Mouse (Mus musculus) left cerebral cortex, postnatal 4 days (tissue): ENCODE results near the gene Ifi35. TPM values are rescaled to one million over a fixed set of nuclear protein-coding genes. Genes with fewer than 3 reads are reported as not detected.
"Not testable (repeated sequence)": the region's sequence is repeated elsewhere in the genome, so short reads cannot be mapped to it uniquely, and the experiment has no call there.

Experiments
- DNase-seq: peaks from one replicate; pipeline ENCODE4 v3.0.0-alpha.2; 2022
- intact Hi-C: fragments of 180-260 bp; cut with DNase I; formaldehyde crosslinking; loops from one replicate; pipeline ENCODE4 v1.15.1; 2025
- total RNA-seq, 2 experiments: library from RNA; stranded (reverse); gene quantifications; 2 replicates each; pipeline ENCODE4 v1.2.3; 2021

Ifi35 gene
- total RNA-seq, 2 experiments from 2014 or later, result 0.84 to 1.4 TPM

DNA sequence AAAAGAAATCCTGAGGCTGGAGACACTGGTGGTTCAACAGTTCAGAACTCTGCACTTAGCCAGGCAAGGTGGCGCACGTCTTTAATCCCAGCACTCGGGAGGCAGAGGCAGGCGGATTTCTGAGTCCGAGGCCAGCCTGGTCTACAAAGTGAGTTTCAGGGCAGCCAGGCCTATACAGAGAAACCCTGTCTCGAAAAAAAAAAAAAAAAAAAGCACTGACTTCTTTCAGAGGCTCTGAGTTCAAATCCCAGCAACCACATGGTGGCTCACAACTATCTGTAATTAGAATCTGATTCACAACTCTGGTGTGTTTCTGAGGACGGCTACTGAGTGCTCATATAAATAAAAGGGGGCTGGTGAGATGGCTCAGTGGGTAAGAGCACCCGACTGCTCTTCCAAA is 1.3 kb upstream of the Ifi35 start:
- DNase-seq, intact Hi-C loops: not testable (repeated sequence)

DNA sequence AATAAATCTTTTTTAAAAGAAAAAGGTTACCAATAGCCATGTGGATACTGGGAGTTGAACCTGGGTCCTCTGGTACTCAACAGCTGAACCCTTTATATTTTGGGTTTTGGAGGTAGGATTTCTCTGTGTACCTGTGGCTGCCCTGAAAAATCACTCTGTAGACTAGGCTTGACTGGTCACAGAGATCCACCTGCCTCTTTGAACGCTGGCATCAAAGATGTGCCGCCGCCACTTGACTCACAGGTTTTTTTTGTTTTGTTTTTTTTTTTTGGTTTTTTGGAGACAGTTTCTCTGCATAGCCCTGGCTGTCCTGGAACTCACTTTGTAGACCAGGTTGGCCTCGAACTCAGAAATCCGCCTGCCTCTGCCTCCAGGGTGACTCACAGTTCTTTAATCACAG is 421 bp upstream of the Ifi35 start:
- no peak for DNase-seq
- intact Hi-C loops, result no loop called here

DNA sequence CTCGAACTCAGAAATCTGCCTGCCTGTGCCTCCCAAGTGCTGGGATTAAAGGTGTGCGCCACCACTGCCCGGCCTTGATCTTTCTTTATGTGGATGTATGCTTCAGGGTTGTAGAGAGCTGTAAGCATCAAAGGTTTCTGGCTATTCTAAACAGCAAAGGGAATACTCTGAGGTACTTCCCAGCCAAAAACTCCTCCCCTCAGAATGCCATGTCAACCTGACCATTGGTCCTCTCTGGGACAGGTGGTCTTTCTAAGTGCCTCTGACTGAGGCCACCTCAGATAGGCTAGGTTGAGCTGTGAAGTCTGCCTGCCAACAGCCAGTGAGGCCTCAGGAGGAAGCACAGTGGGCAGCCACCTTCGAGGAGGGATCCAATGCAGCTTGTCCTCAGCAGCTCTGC is 692 bp downstream of the Ifi35 start:
- intact Hi-C loops, result no loop called here
- no peak for DNase-seq

DNA sequence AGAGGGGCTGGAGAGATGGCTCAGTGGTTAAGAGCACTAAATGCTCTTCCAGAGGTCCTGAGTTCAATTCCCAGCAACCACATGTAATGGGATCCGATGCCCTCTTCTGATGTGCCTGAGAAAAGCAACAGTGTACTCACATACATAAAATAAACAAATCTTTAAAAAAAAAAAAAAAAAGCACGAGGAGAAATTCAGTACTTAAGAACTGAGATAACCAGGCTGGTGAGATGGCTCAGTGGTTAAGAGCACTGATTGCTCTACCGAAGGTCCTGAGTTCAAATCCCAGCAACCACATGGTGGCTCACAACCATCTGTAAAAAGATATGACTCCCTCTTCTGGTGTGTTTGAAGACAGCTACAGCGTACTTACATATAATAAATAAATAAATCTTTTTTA is 1.4 kb downstream of the Ifi35 start:
- DNase-seq, intact Hi-C loops: not testable (repeated sequence)

DNA sequence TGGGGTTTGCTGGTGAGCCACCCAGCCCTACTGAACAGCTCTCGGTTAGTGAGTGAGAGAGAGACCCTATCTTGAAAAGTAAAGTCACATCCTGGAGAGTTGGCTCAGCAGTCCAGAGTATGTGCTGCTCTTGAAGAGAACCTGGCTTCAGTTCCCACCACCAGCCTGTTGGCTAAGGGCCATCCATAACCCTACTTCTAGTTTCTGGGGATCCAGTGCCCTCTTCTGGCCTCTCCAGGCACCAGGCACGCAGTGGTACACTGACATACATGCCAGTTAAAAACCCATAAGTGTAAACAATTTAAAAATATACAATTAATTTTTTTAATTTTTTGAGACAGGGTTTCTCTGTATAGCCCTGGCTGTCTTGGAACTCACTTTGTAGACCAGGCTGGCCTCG is 2.2 kb downstream of the Ifi35 start:
- intact Hi-C loops, result no loop called here

DNA sequence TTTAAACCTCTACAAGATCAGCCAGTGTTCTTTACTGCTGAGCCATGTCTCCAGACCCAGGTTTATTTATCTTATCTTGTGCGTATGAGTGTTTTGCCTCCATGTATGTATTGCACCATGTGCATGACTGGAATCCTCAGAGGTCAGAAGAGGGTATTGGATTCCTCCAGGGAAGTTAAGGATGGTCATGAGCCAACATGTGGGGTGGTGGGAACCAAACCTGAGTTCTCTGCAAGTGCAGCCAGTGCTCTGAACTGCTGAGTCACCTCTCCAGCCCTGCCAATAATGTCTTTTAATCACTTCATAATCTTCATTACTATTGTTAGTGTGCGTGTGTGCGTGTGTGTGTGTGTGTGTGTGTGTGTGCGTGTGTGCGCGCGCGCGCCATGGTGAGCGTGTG is 3.3 kb downstream of the Ifi35 start:
- intact Hi-C loops, result no loop called here
- no peak for DNase-seq

More for the DNA sequence above, 2.2 kb downstream of the Ifi35 start:
- DNase-seq, result no peak

DNA sequence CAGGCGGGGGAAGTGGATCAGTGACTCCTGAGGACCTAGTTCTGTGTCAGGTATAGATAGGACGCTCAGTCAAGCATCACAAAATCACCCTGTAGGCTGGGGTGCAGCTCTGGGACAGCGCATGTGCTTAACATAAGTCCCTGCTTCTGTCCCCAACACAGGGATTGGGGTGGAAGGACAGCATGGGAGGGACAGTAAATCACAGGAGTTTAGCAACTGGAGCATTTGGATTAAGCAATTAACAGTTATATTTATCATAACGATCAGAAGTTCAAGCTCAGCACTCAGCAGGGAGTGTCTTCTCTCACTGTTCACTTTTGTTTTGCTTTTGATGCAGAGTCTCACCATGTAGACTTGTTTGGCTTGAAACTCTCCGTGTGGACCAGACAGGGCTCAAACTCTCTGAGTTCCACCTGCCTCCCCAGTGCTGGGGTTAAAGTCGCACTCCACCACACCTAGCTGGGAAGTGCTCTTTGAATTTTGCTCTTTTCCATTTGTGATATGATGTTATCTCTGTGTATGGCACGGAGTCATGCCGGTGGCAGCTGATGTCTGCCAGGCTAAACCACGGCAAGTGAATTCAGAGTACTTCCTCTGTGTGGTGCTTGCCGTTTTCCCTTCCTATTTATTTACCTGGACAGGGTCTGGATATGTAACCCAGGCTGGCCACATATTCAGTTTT is 4.0 kb downstream of the Ifi35 start:
- no peak for DNase-seq
- intact Hi-C loops, result no loop called here

DNA sequence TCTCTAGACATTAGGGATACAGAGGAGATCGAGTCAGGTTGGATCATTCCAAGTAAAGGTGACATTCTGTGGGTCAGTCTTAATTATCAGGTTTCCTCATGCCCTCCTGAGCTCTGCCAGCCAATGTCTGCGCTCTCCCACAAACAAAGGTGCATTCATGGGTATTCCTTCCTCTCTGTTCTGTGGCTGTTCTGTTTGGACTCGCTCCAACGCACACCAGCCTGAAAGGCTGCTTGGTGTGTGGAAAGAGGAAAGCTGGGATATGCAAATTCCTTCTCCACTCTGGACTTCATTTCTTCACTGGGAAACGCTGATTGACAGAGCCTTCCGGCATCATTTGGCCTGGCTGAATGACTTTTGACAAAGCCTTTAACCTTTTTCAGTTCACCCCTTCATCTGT is 6.5 kb downstream of the Ifi35 start:
- DNase-seq, result no peak
- intact Hi-C loops, result no loop called here

DNA sequence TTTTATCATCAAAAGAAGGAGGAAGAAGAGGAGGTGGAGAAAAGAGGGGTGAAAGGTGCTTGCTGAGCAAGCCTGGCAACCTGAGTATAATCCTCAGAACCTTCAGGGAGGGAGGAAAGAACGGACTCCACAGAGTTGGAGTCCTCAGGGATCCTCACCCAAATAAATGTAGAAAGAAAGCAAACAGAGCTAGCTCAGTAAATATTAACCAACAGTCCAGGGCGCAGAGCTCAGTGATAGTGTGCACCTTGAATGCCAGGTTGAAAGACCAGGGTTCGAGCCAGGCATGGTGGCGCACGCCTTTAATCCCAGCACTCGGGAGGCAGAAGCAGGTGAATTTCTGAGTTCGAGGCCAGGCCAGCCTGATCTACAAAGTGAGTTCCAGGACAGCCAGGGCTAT is 7.4 kb downstream of the Ifi35 start:
- intact Hi-C loops, result no loop called here
- DNase-seq, result no peak

DNA sequence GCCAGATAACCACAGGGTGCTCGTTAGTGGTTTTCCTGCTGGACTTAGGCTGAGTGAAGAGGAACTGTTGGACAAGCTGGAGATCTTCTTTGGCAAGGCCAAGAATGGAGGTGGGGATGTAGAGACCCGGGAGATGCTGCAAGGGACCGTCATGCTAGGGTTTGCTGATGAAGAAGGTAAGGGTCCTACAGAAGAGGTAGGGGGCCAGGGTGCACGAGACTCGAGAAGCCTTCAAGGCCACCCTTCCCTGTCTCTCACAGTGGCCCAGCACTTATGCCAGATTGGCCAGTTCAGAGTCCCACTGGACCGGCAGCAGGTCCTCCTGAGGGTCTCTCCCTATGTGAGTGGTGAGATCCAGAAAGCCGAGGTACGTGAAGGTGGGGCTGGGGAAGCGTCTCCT is 9.4 kb downstream of the Ifi35 start:
- intact Hi-C loops, result no loop called here
- no peak for DNase-seq

DNA sequence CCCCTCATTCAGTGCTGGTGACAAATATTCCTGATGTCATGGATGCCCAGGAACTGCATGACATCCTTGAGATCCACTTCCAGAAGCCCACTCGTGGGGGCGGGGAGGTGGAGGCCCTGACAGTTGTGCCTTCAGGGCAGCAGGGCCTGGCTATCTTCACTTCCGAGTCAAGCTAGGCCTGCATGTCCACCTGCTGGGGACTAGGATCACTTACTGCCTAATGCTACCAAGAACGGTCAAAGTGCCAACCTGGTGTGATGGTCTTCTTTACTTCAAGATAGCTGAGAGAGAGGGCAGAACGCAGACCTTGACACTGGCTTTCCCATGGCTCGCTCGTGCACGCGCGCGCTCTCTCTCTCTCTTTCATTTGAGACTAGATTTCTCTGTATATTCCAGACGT is 10.0 kb downstream of the Ifi35 start:
- intact Hi-C loops, result no loop called here
- DNase-seq, result no peak

DNA sequence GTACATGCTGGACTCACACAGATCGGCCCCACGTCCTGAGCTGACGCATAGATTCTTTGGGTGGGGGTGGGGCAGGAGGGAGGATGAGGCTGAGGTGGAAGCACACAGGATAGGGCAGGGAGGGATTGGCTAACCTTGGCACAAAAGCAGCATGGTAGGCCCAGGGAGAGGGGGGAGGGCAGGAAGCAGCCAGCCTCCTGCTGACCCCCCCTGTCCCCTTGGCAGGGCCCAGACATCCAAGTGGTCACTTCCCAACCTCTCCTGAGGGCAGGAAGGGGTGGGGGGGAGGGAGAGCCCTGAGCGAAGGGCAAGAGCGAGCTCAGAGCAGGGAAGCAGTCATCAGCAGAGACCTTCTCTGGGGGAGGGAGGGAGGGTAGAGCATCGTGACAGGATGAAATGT is 11.5 kb downstream of the Ifi35 start:
- DNase-seq, result no peak
- intact Hi-C loops, result no loop called here

DNA sequence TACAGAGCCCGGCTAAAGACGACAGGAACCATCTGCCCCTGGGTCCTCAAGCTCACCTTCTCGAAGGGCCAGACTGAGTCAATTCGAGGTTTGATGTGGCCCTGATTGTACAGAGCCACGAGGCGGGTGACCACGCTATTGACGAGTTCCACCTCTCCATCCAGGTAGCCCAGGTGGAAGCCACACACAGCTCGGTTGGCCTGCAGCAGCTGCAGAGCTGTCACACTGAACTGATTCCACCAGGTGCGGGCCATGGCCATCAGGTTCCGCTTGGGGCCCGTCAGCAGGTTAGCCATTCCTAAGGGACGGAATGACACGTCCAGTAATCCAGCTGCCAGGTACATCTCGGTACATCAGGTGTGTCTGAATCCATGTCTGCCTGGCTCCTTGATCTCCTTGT is 12.1 kb downstream of the Ifi35 start:
- intact Hi-C loops, result no loop called here
- no peak for DNase-seq

DNA sequence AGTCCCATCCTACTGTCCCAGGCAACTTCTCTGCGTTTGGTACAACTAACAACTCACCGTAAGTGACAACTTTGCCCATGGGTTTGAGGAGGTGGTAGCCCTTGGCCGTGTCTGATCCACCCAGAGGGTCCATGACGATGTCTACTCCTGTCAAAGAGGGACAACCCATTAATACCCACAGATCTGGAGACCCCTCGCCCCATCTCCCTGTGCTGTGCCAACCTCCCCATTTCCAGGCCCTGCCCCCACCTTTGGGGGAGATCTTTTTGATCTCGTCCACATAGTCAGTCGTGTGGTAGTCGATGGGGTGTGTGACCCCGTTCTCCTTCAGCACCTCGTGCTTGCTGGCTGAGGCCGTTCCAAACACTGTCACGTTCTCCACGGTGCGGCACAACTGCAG is 13.9 kb downstream of the Ifi35 start:
- intact Hi-C loops, result no loop called here
- DNase-seq, result no peak

DNA sequence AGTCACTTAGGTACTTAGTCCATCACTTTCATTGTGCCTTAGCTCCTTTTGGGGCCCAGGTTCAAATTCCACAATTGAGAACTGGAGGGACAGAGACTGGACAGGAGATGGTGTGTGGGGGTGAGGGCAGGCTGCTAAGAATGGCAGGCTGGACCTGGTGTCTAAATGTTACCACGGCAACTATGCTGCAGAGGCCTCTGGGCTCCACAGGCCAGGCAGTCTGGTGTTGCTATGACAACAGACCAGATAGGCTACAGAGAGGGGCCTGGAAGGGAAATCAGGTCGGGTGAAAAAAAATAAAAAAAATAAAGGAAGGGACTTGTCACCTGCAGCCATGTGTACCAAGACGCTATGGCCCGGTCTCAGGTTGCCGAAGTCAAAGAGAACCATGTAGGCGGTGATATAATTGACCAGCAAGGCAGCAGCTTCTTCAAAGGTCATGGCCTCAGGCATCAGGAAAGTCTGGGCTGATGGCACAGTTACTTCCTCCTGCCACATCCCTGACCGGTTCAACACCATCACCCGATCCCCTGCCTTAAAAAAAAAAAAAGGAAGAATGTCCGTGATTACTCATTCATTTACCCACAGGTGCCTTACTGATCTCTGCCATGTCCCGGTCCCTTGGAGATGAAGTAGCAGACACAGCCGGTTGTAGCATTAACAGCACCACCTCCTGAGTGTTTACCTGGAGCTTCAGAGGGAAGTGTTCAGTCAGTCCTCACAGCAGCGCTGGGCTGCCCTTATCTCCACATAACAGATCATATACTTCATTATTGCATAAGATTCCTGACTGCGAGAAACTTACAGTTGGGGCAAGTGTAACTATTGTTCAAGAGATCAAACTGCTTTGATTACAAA is 14.6 kb downstream of the Ifi35 start:
- peak; percentile 37 for DNase-seq
- intact Hi-C loops, result no loop called here

DNA sequence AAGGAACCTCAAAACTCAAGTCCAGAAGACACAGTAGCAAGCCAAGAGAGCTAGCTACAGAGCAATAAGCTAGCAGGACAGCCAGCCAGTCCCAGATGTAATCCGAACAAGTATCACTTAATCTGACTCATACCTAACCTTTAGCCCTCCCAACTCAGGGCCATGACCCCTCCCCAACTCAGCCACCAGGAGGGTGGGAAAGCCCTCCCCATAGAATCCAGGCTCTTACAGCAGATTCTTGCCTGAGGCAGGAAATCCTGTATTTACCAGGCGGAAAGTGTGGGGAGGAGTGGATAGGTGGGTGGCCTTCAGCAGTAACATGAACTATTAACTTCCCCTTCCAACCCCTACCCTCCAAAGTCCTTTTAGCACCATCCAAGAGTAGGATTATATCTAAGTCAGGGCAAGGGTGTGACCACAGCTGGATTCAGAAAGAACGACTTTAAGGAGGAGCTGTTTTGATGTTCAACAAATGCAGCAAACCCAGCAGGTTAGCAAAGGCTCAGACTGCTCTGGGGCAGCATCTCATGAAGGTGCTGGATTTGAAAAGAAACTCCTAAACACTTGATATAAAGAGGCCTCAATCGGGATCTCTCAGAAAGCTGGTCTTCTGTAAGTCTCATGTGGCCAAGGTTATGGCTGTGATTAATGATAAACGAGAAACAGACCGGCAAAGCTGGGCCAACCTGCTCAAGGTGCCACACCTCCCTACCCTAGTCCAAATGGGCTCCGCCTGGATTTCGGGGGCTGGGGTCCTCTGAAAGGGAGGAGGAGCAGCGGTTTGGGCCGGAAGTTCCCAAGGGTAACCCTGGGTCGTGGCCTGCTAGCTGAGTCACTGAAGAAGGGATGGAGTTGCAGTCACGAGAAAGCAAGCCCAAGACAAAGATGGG is 16.2 kb downstream of the Ifi35 start, which contains the start of gene Rnd2:
Gene Rnd2 (plus strand): TSS at position 789 of the 890 bp plus-strand sequence.
- no peak for DNase-seq
- intact Hi-C loops, result loop anchor here (5.0 kb wide), 1 partner anchor 83 kb away; no protein-coding TSS in a partner anchor

DNA sequence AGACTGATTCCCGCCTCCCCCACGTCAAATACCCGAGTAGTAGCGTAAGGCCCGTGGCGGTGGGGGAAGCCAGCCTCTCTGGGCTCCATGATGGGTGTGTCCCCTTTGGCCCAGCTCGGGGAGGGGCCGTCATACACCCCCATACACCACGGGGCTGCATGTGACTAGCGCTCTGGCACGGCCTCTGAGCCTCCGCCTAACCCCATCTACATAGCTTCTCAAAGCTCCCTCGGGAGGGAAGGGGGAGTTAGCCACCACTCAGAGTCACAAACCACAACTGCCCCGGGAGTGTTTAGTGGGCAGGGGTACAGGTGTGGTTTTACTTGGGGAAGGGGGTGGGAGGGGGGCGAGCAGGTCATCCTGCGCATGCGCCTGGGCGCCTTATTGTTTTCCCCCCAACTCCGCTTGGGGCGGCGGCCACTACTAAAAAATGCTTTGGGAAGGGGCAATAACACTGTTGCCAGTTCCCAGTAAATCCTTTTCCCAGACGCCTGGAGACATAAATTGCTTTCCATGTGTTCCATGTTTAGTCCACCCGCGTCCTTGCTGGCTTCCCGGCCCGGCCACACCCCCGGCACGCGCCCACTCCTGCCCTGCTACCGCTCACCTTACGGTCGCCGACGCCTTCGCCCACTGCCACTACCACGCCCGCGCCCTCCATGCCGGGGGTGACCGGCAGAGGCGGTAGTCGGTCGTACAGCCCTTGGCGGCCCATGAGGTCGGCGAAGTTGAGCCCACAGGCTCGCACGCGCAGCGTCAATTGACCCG is 17.1 kb downstream of the Ifi35 start:
- intact Hi-C loops, result loop anchor here (5.0 kb wide), 1 partner anchor 82 kb away; no protein-coding TSS in a partner anchor
- DNase-seq, result peak; percentile 69

DNA sequence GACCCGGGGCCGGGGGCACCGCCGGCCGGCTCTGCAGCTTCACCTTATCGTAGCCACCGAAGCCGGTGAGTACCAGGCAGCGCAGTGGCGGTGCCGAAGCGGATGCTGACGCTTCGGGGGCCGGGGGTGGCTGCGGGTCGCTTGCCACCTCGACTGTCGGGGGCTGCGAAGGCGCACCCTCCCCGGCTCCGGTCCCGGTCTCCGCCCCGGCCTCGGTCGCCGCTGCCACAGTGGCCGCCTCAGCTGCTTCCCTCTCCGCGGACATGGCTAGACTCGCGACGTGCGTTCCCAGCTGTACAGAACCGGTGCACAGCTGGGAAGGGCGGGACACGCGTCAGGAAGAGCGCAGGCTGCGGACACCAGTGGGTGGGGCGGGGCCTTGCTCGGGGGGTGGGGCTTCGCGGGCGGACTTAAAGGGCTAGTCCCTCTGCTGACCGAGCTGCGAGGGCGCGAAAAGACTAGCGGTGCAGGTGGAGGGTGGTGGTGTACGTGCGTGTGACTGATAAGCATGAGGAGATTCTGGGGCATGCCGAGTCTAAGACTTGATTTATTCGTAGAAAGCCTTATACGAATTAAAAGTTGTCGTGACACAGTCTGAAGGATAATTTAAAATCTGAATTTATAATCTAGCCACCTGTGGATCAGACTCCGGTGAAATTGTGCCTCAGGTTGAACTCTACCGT is 17.8 kb downstream of the Ifi35 start, which contains the start of gene Vat1:
Gene Vat1 (minus strand): TSS at position 362 of the 683 bp plus-strand sequence.
- intact Hi-C loops, result loop anchor here (5.0 kb wide), 1 partner anchor 81 kb away; no protein-coding TSS in a partner anchor
- DNase-seq, result peak; percentile 82

DNA sequence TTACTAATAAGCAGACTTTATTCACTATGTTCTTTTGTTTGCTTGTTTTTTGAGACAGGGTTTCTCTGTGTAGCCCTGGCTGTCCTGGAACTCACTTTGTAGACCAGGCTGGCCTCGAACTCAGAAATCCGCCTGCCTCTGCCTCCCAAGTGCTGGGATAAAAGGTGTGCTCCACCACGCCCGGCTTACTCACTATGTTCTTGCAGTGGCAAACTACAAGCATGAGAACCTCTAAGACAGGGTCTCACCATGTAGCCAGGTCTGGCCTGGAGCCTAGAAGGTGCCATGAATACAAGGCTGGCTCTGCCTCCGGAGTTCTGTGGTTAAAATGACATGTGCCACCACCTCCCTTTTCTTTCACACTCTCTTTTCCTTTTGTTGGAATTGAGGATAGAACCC is 18.3 kb downstream of the Ifi35 start:
- intact Hi-C loops, result loop anchor here (5.0 kb wide), 1 partner anchor 81 kb away; no protein-coding TSS in a partner anchor
- DNase-seq, result not testable (repeated sequence)
